Mouse (Mus musculus): ENCODE results near the gene Cbr2. TPM values are rescaled to one million over a fixed set of nuclear protein-coding genes. Genes with fewer than 3 reads are reported as not detected.

Cbr2 gene
- not detected for total RNA-seq (2023)

GRCm38 (mm10) chr11:120731858-120732680, at the start of gene Cbr2:
Gene Cbr2, minus strand, starts transcription at chr11:120732114.

DNA sequence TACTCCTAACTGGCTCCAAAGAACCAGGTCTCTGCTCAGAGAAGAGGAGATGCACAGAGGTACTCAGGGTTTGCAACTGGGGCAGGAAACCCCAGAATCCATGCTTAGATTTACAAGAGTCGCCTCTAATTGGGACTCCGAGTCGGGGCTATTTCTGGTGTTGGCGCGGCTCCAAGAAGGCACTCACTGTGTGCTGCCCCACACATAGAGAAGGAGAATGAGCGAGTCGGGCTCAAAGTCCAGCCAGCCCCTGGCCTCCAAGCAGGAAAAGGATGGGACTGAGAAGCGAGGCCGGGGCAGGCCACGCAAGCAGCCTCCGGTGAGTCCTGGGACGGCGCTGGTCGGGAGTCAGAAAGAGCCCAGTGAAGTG, 30.7 kb upstream of the Cbr2 start, which contains the start of gene Hmga1b:
TSS of gene Hmga1b (plus strand) at position 123 of the 370 bp plus-strand sequence.

GRCm38 (mm10) chr11:120727169-120727527, 4.8 kb downstream of the Cbr2 start, which contains the start of gene Dcxr:
Gene Dcxr, minus strand, starts transcription at chr11:120727281.

GRCm38 (mm10) chr11:120721124-120722066, 10.5 kb downstream of the Cbr2 start, which contains the start of gene Rac3:
Gene Rac3, plus strand, starts transcription at chr11:120721470.

GRCm38 (mm10) chr11:120713580-120714518, 18.1 kb downstream of the Cbr2 start, which contains the start of the genes Cenpx and Lrrc45:
Gene Cenpx, minus strand, starts transcription at chr11:120713738.
Gene Lrrc45, plus strand, starts transcription at chr11:120713925.

Other genes with a start within 250 kb of the Cbr2 start
- gene Mrpl12, start 247.5 kb downstream of the Cbr2 start, total RNA-seq (2023): 10 to 100 TPM; 39.9 to 42.8 TPM
- 10 to 100 TPM; 11.3 to 13.5 TPM for gene Slc25a10, start 240.3 kb downstream of the Cbr2 start, total RNA-seq (2023)
- not detected for gene Gcgr, start 201.4 kb downstream of the Cbr2 start, total RNA-seq (2023)
- gene Mcrip1, start 182.4 kb downstream of the Cbr2 start, total RNA-seq (2023): 10 to 100 TPM; 41.4 to 41.6 TPM
- not detected for gene Ppp1r27, start 181.0 kb downstream of the Cbr2 start, total RNA-seq (2023)
- 100 to 1,000 TPM; 159 to 168 TPM for gene P4hb, start 158.9 kb downstream of the Cbr2 start, total RNA-seq (2023)
- gene Arhgdia, start 150.5 kb downstream of the Cbr2 start, total RNA-seq (2023): 100 to 1,000 TPM; 410 to 436 TPM
- gene Alyref, start 133.7 kb downstream of the Cbr2 start, total RNA-seq (2023): 100 to 1,000 TPM; 112 to 138 TPM
- 10 to 100 TPM; 80.1 to 83.9 TPM for gene Anapc11, start 133.7 kb downstream of the Cbr2 start, total RNA-seq (2023)
- 1 to 10 TPM; 2.4 to 4.5 TPM for gene Npb, start 123.6 kb downstream of the Cbr2 start, total RNA-seq (2023)
- gene Pcyt2, start 114.2 kb downstream of the Cbr2 start, total RNA-seq (2023): 100 to 1,000 TPM; 131 to 143 TPM
- gene Sirt7, start 106.9 kb downstream of the Cbr2 start, total RNA-seq (2023): 100 to 1,000 TPM; 132 to 138 TPM
- gene Mafg, start 98.5 kb downstream of the Cbr2 start, total RNA-seq (2023): 10 to 100 TPM; 26.8 to 34.7 TPM
- 1 to 10 TPM; 1.8 to 2.8 TPM for gene Pycr1, start 88.3 kb downstream of the Cbr2 start, total RNA-seq (2023)
- not detected for gene Myadml2, start 84.0 kb downstream of the Cbr2 start, total RNA-seq (2023)
- gene Notum, start 70.9 kb downstream of the Cbr2 start, total RNA-seq (2023): not detected
- gene Aspscr1, start 59.1 kb downstream of the Cbr2 start, total RNA-seq (2023): 100 to 1,000 TPM; 100 to 106 TPM
- 10 to 100 TPM; 32.7 to 35.1 TPM for gene Cenpx, start 18.4 kb downstream of the Cbr2 start, total RNA-seq (2023)
- 10 to 100 TPM; 32.4 to 37.7 TPM for gene Lrrc45, start 18.2 kb downstream of the Cbr2 start, total RNA-seq (2023)
- 1 to 10 TPM in 1 of 2 experiments, not detected in 1; 1.4 TPM for gene Rac3, start 10.6 kb downstream of the Cbr2 start, total RNA-seq (2023)
- gene Dcxr, start 4.8 kb downstream of the Cbr2 start, total RNA-seq (2023): under 1 TPM in 1 of 2 experiments, not detected in 1; 0.89 TPM
- gene Hmga1b, start 30.7 kb upstream of the Cbr2 start, total RNA-seq (2023): 10 to 100 TPM; 25.4 to 31.0 TPM
- gene Rfng, start 52.1 kb upstream of the Cbr2 start, total RNA-seq (2023): 10 to 100 TPM; 16.4 to 16.7 TPM
- gene Gps1, start 52.2 kb upstream of the Cbr2 start, total RNA-seq (2023): 10 to 100 TPM; 73.1 to 93.6 TPM
- gene Dus1l, start 64.3 kb upstream of the Cbr2 start, total RNA-seq (2023): 10 to 100 TPM; 53.5 to 62.9 TPM
- 100 to 1,000 TPM; 154 to 171 TPM for gene Fasn, start 92.4 kb upstream of the Cbr2 start, total RNA-seq (2023)
- gene Ccdc57, start 200.8 kb upstream of the Cbr2 start, total RNA-seq (2023): under 1 TPM; 0.39 to 0.84 TPM
- gene Slc16a3, start 216.4 kb upstream of the Cbr2 start, total RNA-seq (2023): 1 to 10 TPM; 1.9 to 7.6 TPM

Data from T-cell, adult 66 days (primary cell).